Mouse (Mus musculus) ES-E14 (cell line): ENCODE results near the gene Cic.

Experiments
- CHD2 ChIP-seq: IDR thresholded peaks from 2 replicates; pipeline ENCODE4 v1.6.1; 2014; ENCODE audit warnings: mild to moderate bottlenecking, low read depth, low read length, inconsistent platforms
- HCFC1 ChIP-seq: IDR thresholded peaks from 2 replicates; pipeline ENCODE4 v1.6.1; 2012; ENCODE audit warnings: low read length, inconsistent platforms, borderline replicate concordance; ENCODE audit not compliant: insufficient read depth
- MAFK ChIP-seq: IDR thresholded peaks from 2 replicates; pipeline ENCODE4 v1.6.1; 2014; ENCODE audit warnings: mild to moderate bottlenecking, low read depth, low read length, inconsistent platforms; ENCODE audit not compliant: insufficient read depth
- ZC3H11A ChIP-seq: IDR thresholded peaks from 2 replicates; pipeline ENCODE4 v1.6.1; 2012; ENCODE audit warnings: low read depth, mild to moderate bottlenecking, inconsistent platforms, low read length, borderline replicate concordance
- ZNF384 ChIP-seq: IDR thresholded peaks from 2 replicates; pipeline ENCODE4 v1.6.1; 2012; ENCODE audit warnings: low read depth, low read length, inconsistent platforms

- TF ChIP-seq CHD2 (no peak), ZC3H11A (no peak), ZNF384 (no peak), MAFK (no peak), HCFC1 (no peak)
Observed at GRCm38 (mm10) chr7:25246079-25246758, 21.3 kb upstream of the Cic start.
